Mouse (Mus musculus) right cerebral cortex, postnatal 25 days (tissue): Measurements from ENCODE around the gene Tjp1.

Experiments
- DNase-seq: peaks from one replicate; pipeline ENCODE4 v3.0.0; 2022

Tjp1 gene

DNA sequence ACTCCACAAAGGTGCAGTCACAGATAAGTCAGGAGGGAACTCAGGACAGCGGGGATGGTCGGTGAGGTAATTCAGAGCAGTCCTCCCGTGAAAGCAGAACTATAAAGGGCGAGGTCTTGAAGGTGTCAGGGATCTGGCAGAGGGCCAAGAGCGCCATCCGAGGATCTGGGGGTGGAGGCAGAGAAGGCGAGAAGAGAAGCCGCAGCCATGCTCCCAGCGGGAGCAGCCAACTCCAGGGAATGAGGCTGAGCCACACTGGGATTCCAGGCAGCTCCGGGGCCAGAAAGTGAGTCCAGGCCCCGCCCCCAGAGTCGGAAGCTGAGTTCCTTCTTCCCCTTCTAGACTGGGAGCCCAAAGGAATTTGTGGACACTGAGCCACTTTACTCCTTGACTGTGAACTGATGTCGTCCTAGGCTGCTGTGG is 41.3 kb downstream of the Tjp1 start:
- no peak for DNase-seq

- DNase-seq, result no peak
These were observed 43.3 kb downstream of the Tjp1 start for GRCm38 (mm10) chr7:65484170-65484778.

- no peak for DNase-seq
These were observed 45.4 kb downstream of the Tjp1 start for GRCm38 (mm10) chr7:65482216-65482615.

DNA sequence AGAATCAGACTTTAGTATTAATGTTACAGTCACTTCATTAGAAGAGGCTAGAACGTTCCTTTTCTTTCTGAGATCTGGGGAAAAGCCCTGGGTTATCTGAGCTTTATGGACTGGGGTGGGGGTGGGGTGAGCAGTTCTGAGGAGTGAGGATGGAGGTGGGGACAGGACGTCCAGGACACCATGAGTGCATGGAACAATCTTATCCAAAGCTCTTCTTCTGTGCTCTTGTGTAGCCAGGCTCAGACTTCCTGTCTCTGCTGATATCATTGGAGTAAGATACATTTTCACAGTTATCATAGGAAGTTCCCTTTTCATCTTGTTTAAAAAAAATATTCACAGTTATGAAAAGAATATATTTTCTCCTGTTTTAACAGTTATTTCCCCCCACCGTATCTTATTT is 55.5 kb downstream of the Tjp1 start:
- no peak for DNase-seq

- no peak for DNase-seq
These were observed 56.2 kb downstream of the Tjp1 start for GRCm38 (mm10) chr7:65471406-65471805.

DNA sequence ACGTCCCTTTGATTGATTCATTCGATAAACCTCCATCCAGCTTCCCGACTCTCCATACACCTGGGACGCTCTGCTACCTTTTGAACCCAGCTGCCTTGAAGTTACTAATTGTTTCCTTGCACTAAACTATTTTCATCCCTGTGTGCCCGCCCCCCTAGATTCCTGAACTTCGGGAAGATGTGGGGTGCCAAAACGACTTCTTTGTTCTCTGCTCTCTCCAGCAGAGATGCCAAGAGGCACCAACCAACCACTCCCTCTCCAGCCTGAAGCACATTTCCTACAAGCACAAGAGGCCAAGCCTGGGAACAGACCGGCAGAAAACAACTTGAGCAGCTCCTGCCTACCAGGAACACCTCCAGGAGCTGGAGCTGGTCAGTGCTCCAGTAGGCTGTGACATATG is 57.4 kb downstream of the Tjp1 start:
- DNase-seq, result no peak

DNA sequence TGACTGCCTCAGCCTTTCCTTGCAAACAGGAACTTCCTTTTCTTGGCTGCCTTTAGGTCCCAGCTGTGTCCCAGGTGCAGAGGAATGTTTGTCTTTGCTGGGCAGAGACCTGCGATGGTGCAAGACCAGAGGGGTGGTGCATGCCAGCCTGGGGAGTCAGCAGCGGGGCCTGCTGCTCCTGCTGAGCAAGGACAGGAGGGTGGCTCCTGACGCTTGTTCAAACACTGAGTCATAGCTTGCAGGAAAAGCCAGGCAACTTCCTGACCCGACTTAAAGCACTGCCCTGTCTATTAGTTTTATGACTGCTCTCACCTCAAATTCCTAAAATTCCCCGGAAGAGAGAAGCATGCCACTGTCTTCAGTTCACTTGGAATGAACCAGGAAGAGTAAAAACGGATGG is 57.9 kb downstream of the Tjp1 start:
- DNase-seq, result no peak

- no peak for DNase-seq
These were observed 59.4 kb downstream of the Tjp1 start for GRCm38 (mm10) chr7:65468191-65468590.

DNA sequence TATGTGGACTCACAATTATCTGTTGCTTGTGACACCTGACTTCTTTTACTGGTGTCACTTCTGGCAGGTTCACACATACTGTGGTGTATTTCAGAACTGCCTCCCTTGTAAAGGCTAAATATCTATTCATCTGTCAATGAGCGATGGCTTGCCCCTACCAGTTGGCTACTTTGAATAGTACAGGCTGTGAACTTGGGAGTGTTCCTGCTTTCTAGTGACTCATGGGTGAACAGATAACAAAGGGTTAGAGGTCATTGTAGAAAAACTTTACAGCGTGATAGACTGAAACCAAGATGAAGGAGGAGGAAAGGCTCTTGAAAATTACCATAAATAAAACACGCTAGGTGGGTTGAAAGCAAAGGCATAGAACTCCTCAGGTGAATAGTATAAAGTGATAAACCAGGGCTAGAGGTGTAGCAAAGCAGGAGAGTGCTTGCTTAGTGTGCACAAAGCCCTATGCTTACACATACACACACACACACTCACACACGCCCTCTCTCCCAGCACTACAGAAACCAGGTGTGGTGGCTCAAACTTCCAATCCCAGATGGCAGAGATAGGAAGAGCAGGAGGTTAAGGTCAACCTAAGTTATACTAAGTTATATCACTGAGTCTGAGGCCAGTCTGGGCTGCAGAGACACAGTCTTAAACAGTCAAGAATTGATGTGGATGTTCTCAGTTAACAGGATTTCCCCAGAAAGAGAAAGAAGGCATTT is 60.1 kb downstream of the Tjp1 start:
- no peak for DNase-seq

DNA sequence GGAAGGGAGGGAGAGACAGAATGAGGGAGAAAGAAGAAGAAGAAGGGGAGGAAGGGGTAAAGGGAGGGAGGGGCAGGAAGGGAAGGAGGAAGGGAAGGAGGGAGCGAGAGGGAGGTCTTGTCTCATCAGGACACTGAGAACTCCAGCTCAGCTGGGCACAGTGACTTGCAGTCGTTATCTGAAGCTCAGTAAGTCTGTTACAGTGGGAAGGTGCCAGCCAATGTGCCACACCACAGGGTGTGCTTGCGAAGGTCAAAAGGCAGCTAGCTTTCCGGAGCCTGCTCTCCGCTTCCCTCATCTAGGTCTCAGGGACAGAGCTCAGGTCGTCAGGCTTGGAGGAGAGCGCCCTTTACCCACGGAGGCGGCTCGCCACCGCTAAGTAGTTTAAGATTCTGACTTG is 61.4 kb downstream of the Tjp1 start:
- no peak for DNase-seq

DNA sequence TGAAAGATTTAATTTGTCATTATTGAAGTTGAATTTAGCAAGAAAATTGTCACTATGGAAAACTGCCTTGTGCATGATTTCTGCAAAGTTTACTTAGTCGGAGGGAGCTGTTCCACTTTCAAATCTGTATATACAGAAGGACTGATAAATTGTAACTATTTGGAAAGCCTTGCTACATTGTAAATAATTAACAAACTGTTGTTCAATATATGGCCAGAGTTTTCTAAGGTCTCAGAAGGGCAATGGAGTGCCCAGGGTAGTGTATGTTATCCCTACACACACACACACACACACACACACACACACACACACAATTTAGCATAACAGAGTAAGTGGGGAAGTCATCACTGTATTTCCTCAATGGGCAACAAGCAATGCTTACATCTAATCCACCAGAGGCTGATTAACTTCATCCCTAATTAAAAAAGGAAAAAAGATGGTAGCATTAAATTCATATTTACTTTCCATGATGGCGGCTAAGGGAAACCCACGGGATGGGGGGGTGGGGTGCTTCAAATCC is 63.0 kb downstream of the Tjp1 start:
- no peak for DNase-seq

DNA sequence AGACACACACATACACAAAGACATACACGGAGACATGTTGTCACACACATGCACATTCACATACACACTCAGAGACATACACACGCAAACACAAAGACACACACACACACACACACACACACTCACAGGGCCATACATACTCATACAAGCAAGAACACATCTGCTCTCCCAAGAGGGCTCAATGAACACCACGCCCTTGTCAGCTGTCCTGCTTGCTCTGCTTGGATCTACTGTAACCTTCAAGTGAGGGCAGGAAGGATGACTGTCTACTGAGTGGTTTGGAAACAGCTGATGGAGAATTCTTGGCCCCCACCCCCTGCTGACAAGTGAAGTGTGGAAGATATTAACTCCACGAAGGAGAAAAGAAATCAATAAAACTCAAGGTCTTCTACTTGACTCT is 64.1 kb downstream of the Tjp1 start:
- no peak for DNase-seq

DNA sequence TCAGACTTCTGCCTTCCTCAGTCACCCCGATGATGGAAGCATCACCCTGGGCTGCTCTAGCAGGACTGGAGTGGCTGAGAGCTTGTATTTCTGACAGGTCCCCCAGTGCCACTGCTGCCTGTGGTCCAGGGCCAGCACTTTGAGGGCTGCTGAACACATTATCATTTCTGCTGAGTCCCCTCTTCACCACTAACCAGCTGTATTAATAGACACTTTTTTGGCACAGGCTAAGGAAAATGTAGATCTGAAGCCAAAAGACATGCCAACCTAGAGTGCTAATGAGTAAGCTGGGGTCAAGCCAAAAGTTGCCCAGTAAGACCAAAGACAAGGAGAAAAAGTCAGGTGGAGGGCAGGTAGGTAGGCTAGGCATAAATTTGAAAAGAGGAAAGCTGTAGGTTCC is 66.2 kb downstream of the Tjp1 start:
- DNase-seq, result no peak

- DNase-seq, result no peak
These were observed 67.4 kb downstream of the Tjp1 start for GRCm38 (mm10) chr7:65460196-65460595.

- DNase-seq, result no peak
These were observed 71.5 kb downstream of the Tjp1 start for GRCm38 (mm10) chr7:65456031-65456430.

DNA sequence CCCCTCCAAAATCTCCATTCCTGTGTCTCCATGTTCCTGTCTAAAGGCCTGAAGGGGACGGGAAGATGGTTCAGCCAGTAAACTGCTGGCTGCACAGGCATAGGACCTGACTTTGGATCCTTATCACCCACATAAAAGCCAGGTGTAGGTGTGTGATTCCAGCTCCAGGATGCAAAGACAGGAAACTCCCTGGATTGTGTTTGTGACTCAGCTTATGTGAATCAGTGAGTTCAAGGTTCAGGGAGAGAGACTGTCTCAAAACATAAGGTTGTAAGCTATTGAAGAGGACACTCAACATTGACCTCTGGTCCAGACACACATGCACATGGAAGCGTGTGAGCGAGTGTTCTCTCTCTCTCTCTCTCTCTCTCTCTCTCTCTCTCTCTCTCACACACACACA is 72.4 kb downstream of the Tjp1 start:
- DNase-seq, result no peak

- DNase-seq, result no peak
These were observed 73.3 kb downstream of the Tjp1 start for GRCm38 (mm10) chr7:65454269-65454668.

- DNase-seq, result no peak
These were observed 75.3 kb downstream of the Tjp1 start for GRCm38 (mm10) chr7:65452246-65452645.

GRCm38 (mm10) chr7:65450158-65450557 is 77.4 kb downstream of the Tjp1 start:
- DNase-seq, result no peak

- no peak for DNase-seq
These were observed 86.1 kb downstream of the Tjp1 start for GRCm38 (mm10) chr7:65441505-65441904.

DNA sequence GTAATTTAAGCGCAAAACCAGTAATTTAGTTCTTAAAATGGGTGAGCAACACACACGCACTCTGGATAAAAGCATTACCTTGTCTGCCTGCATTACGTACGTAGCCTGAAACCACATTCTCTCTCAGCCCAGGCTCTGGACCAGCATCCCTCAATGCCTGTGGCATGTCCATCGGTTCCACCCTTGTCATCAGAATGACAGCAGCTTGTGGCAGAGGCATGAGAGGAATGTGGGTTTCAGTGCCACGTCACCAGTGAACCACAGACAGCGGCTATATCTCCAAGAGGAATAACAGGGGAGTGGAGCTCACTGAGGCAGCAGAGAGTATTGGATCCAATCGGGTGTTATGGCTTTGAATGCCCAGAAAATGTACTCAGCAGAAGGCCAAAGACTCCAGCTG is 88.1 kb downstream of the Tjp1 start:
- no peak for DNase-seq

- DNase-seq, result no peak
These were observed 89.4 kb downstream of the Tjp1 start for GRCm38 (mm10) chr7:65438146-65438545.

GRCm38 (mm10) chr7:65436921-65437320 is 90.7 kb downstream of the Tjp1 start:
- DNase-seq, result peak; percentile 40

GRCm38 (mm10) chr7:65431018-65431695 is 96.4 kb downstream of the Tjp1 start:
- no peak for DNase-seq
